Mouse (Mus musculus) forebrain, embryonic 15.5 days (tissue): ENCODE data around the gene Arhgap27. TPM values are rescaled to one million over a fixed set of nuclear protein-coding genes. Genes with fewer than 3 reads are reported as not detected.

ENCODE experiments used
- ATAC-seq: fragments of 200-750 bp; cut with Nextera tagmentation; replicated peaks from 2 replicates; pipeline ENCODE4 v1.8.0; 2017; ENCODE audit warnings: mild to moderate bottlenecking, moderate TSS enrichment, moderate library complexity
- H3K27ac ChIP-seq: fragments of 300-500 bp; sonication (generic); replicated peaks from 2 replicates; pipeline ENCODE4 v1.5.1; 2015; ENCODE audit warnings: mild to moderate bottlenecking, inconsistent platforms
- H3K27me3 ChIP-seq: fragments of 300-500 bp; sonication (generic); 2 replicates; pipeline ENCODE4 v1.6.1; 2015; ENCODE audit warnings: inconsistent platforms
- H3K36me3 ChIP-seq: fragments of 300-500 bp; sonication (generic); 2 replicates; pipeline ENCODE4 v1.6.1; 2015; ENCODE audit warnings: mild to moderate bottlenecking, inconsistent platforms
- H3K4me1 ChIP-seq: fragments of 300-500 bp; sonication (generic); 2 replicates; pipeline ENCODE4 v1.6.1; 2015; ENCODE audit warnings: inconsistent platforms
- H3K4me2 ChIP-seq: fragments of 300-500 bp; sonication (generic); replicated peaks from 2 replicates; pipeline ENCODE4 v1.6.1; 2015; ENCODE audit warnings: mild to moderate bottlenecking, inconsistent platforms
- H3K4me3 ChIP-seq: fragments of 300-500 bp; sonication (generic); 2 replicates; pipeline ENCODE4 v1.5.1; 2015; ENCODE audit warnings: mild to moderate bottlenecking, inconsistent platforms
- H3K9ac ChIP-seq: fragments of 300-500 bp; sonication (generic); replicated peaks from 2 replicates; pipeline ENCODE4 v1.6.1; 2015; ENCODE audit warnings: mild to moderate bottlenecking, inconsistent platforms
- H3K9me3 ChIP-seq: fragments of 300-500 bp; sonication (generic); 2 replicates; pipeline ENCODE4 v1.6.1; 2016; ENCODE audit warnings: inconsistent platforms
- WGBS: fragments of 180-500 bp; shearing (Covaris S2); methylation state at CpG from one replicate; pipeline ENCODE4 v1.1.7; 2015; ENCODE audit warnings: mixed read lengths; 5-methylcytosine and 5-hydroxymethylcytosine counted together
- polyA plus RNA-seq: library from polyadenylated mRNA; unstranded; fragments of >200 nt; fragmentation: Nextera tagmentation; extraction: Ambion mirVana; gene quantifications from 2 replicates; pipeline ENCODE4 v1.2.1, GENCODE M21; 2015

Gene Arhgap27
- polyA plus RNA-seq, 1 experiment from 2014 or later, result 2.5 TPM

- Histone ChIP-seq H3K9me3 (no peaks in the 10 kb centered on the region), H3K27ac (no peak overlapping the region), H3K9ac (no peak overlapping the region), H3K4me2 (no peak overlapping the region), H3K4me1 (no peaks in the 10 kb centered on the region), H3K4me3 (no peak overlapping the region), H3K27me3 (no peaks in the 10 kb centered on the region), H3K36me3 (peaks cover 39% of the 10 kb centered on the region)
- ATAC-seq, result no peak
- 93% methylated on average over 6 of the region's 6 CpGs for WGBS
These were observed 14.8 kb upstream of the Arhgap27 start for GRCm38 (mm10) chr11:103378341-103378740.

GRCm38 (mm10) chr11:103375772-103376171 is 12.3 kb upstream of the Arhgap27 start:
- Histone ChIP-seq H3K36me3 (peaks cover 50% of the 10 kb centered on the region), H3K4me1 (no peaks in the 10 kb centered on the region), H3K9me3 (no peaks in the 10 kb centered on the region), H3K9ac (no peak overlapping the region), H3K27me3 (no peaks in the 10 kb centered on the region), H3K27ac (no peak overlapping the region), H3K4me3 (no peak overlapping the region), H3K4me2 (no peak overlapping the region)
- WGBS, result 88% methylated on average over 5 of the region's 5 CpGs
- ATAC-seq, result no peak

DNA sequence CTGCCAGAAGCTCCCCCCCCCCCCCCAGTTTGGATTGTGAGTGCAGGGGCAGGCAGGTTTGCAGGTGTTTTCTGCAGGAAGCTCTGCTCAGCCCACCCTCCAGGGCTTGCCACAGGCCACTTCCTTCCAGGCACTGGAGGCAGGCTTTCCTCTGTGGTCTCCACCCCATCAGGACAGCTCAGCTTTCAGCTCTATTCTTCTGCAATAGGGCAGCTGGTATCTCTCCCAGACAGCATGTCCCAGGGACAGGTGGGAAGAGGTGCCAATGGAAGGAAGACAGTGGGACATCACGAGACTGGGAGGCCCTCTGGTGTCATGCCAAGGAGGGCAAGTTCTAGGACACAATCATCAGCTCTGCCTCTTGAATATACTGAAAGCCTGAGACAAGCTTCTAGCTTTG is 11.8 kb upstream of the Arhgap27 start:
- WGBS, result 88% methylated on average over 1 of the region's 1 CpGs
- no peak for ATAC-seq
- Histone ChIP-seq H3K9ac (no peak overlapping the region), H3K4me2 (no peak overlapping the region), H3K36me3 (peaks cover 54% of the 10 kb centered on the region), H3K4me3 (no peak overlapping the region), H3K27ac (no peak overlapping the region), H3K27me3 (no peaks in the 10 kb centered on the region), H3K4me1 (no peaks in the 10 kb centered on the region), H3K9me3 (no peaks in the 10 kb centered on the region)

GRCm38 (mm10) chr11:103373922-103374321 is 10.4 kb upstream of the Arhgap27 start:
- 94% methylated on average over 9 of the region's 9 CpGs for WGBS

DNA sequence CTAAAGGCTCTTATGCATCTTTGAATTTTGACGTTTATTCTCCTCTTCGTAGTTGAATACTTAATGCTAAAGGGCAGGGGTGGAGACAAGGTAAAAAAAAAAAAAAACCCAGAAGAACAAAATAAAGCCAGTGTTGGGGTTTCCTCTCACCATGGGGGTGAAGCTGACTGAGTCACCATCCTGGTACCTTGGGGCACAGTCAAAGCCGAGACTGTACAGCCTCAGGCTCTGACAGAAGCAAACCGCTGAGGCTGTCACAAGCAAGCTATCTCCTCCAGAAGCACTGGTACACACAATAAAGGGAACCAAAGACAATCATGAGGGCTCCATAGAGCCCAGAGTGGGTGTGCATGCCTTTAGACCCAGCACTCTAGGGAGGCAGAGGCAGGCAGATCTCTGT is 9.1 kb upstream of the Arhgap27 start:
- 89% methylated on average over 4 of the region's 4 CpGs for WGBS
- no peak for ATAC-seq
- Histone ChIP-seq H3K27ac (no peak overlapping the region), H3K36me3 (peaks cover 39% of the 10 kb centered on the region), H3K9ac (no peak overlapping the region), H3K4me3 (no peak overlapping the region), H3K4me2 (no peak overlapping the region), H3K4me1 (no peaks in the 10 kb centered on the region), H3K9me3 (no peaks in the 10 kb centered on the region), H3K27me3 (no peaks in the 10 kb centered on the region)

More at GRCm38 (mm10) chr11:103373922-103374321, 10.4 kb upstream of the Arhgap27 start:
- Histone ChIP-seq H3K27ac (no peak overlapping the region), H3K4me3 (no peak overlapping the region), H3K36me3 (peaks cover 43% of the 10 kb centered on the region), H3K4me2 (no peak overlapping the region), H3K4me1 (no peaks in the 10 kb centered on the region), H3K9me3 (no peaks in the 10 kb centered on the region), H3K9ac (no peak overlapping the region), H3K27me3 (no peaks in the 10 kb centered on the region)
- ATAC-seq, result no peak

DNA sequence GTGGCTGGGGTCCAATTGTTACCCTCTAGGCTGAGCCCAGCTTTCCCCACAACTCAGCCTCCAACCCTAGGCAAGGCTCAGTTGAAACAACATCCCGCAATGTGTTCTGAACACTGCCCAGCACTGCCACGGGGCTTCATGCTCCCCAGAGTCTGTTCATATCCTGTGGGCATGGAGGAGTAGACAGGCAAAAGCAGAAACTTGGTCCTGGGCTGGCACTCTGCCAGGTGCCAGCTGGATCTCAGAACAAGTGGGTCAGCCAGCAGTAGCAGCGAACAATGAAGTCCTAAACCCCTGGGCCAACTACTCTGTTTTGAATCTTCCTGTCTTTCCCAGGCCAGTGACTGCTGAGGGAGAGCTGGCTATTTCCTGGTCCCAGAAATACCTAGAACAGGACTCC is 8.6 kb upstream of the Arhgap27 start:
- H3K36me3 ChIP-seq, result peaks cover 44% of the 10 kb centered on the region
- no peaks in the 10 kb centered on the region for H3K4me1 ChIP-seq
- no peak overlapping the region for H3K9ac ChIP-seq
- WGBS, result 60% methylated on average over 3 of the region's 3 CpGs
- H3K4me3 ChIP-seq, result no peak overlapping the region
- no peaks in the 10 kb centered on the region for H3K9me3 ChIP-seq
- no peak overlapping the region for H3K27ac ChIP-seq
- no peak overlapping the region for H3K4me2 ChIP-seq
- ATAC-seq, result no peak
- H3K27me3 ChIP-seq, result no peaks in the 10 kb centered on the region

GRCm38 (mm10) chr11:103371222-103371539 is 7.7 kb upstream of the Arhgap27 start:
- no peaks in the 10 kb centered on the region for H3K9me3 ChIP-seq
- H3K27ac ChIP-seq, result no peak overlapping the region
- ATAC-seq, result no peak
- no peaks in the 10 kb centered on the region for H3K4me1 ChIP-seq
- peaks cover 35% of the 10 kb centered on the region for H3K36me3 ChIP-seq
- no peak overlapping the region for H3K9ac ChIP-seq
- no peak overlapping the region for H3K4me3 ChIP-seq
- H3K27me3 ChIP-seq, result no peaks in the 10 kb centered on the region
- WGBS, result 84% methylated on average over 3 of the region's 3 CpGs
- no peak overlapping the region for H3K4me2 ChIP-seq

GRCm38 (mm10) chr11:103370397-103371221 is 7.1 kb upstream of the Arhgap27 start:
- Histone ChIP-seq H3K4me3 (no peak overlapping the region), H3K36me3 (peaks cover 31% of the 10 kb centered on the region), H3K27ac (no peak overlapping the region), H3K9ac (no peak overlapping the region), H3K4me2 (no peak overlapping the region), H3K27me3 (no peaks in the 10 kb centered on the region; the same call in 1 of the 2 replicates), H3K4me1 (no peaks in the 10 kb centered on the region), H3K9me3 (no peaks in the 10 kb centered on the region)
- ATAC-seq, result no peak
- WGBS, result 94% methylated on average over 9 of the region's 9 CpGs

DNA sequence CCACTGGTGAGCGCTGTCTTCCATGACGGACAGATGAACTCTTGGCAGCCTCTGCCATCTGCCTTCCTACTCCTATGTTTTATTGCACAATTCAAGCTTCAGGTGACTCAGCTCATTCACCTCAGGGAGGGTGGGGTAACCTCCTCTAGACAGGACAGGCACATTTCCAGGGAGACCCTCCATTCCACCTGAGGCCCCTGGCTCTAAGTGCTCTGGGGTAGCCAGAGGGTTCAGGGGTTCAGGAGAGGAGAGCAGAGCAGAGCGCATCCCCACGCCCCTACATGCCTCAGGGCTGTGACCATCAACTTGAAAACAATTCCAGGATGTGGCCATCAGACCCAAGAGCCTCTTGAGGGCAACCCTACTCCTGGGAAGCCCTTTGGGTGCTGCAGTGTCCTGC is 2.0 kb upstream of the Arhgap27 start:
- H3K27me3 ChIP-seq, result peaks cover 46% of the 10 kb centered on the region
- no peak for ATAC-seq
- no peak overlapping the region for H3K9ac ChIP-seq
- 90% methylated on average over 4 of the region's 4 CpGs for WGBS
- H3K36me3 ChIP-seq, result peaks cover 10% of the 10 kb centered on the region; the same call in 1 of the 2 replicates
- H3K27ac ChIP-seq, result no peak overlapping the region
- no peak overlapping the region for H3K4me2 ChIP-seq
- peaks cover 23% of the 10 kb centered on the region for H3K4me1 ChIP-seq
- no peaks in the 10 kb centered on the region for H3K9me3 ChIP-seq
- H3K4me3 ChIP-seq, result no peak overlapping the region

DNA sequence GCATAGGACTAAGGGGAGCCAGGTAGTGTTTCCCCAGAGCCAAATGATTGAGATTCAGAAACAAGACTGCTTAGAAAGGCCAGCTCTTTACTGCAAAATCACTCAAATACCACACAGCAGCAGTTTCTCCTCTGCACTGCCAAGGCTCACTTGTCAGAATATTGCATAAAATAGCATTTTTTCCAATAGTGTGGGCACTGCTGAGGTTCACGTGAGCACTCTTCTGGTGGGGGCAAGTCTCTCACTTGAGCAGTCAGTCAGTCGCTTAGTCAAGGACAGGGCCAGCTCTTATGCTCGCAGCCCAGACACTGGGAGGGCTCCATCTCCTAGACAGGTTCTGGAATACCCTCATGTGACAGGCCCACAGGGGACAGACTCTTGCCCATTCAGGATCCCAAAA is 1.5 kb upstream of the Arhgap27 start:
- Histone ChIP-seq H3K27me3 (peaks cover 48% of the 10 kb centered on the region), H3K4me2 (no peak overlapping the region), H3K9me3 (no peaks in the 10 kb centered on the region), H3K9ac (no peak overlapping the region), H3K4me1 (peaks cover 28% of the 10 kb centered on the region), H3K36me3 (peaks cover 8% of the 10 kb centered on the region; the same call in 1 of the 2 replicates), H3K27ac (no peak overlapping the region), H3K4me3 (no peak overlapping the region)
- no peak for ATAC-seq
- WGBS, result 87% methylated on average over 3 of the region's 3 CpGs

DNA sequence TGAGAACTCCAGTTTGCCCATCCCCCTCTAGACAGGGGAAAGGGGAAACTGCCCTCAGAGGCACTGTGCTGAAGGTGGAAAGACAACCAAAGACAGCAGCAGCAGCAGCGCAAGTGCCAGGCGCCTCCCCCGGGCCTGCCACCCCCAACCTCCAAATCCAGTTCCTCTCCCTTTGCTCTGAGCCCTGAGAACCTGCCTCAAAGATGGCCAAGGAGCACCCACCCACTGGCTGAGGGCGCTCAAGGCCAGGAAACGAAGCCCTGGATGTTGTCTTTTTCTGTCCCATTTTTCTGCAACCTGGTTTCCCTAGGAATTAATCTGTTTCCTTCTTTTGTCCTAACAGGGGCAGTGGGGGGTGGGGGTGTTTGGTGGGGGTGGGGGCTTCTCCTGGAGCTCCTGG is 843 bp upstream of the Arhgap27 start:
- Histone ChIP-seq H3K4me3 (no peak overlapping the region), H3K27me3 (peaks cover 54% of the 10 kb centered on the region), H3K27ac (no peak overlapping the region), H3K4me1 (peaks cover 34% of the 10 kb centered on the region), H3K9me3 (no peaks in the 10 kb centered on the region), H3K4me2 (no peak overlapping the region), H3K36me3 (peaks cover 8% of the 10 kb centered on the region; the same call in 1 of the 2 replicates), H3K9ac (no peak overlapping the region)
- WGBS, result 34% methylated on average over 5 of the region's 5 CpGs
- no peak for ATAC-seq

DNA sequence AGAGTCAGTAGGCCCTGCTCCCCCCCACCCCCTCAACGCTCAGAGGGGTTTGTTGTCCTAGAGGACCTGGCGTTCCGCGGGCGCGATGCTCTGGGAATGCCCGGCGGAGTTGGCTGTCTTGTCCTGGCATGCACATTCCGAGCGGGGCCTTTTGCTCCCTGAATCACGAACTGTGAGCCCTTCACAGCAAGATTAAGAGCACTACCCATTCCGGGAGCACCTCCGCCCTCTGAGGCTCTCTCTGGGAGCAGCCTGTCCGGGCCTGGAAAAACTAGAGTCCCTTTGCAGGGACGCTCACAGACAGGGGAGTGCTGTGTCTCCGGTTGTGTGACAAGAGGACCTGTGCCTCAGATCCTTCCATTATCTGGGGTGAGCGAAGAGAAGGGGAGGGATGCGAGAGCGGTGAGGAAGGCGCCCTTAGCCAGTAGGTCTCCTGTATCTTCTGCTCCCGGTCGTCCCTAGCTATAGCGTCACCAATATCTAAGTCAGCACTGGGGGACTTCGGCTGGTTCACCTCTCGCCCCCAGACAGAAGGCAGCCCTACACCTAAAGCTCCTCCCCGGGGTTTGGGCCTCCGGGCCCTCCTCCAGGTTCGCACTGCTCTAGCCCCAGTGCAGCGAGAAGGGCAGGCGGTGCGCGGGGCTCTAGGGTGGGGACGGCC is 841 bp downstream of the Arhgap27 start:
- Histone ChIP-seq H3K4me1 (peaks cover 38% of the 10 kb centered on the region), H3K4me3 (peak overlapping the region; percentile 32), H3K4me2 (peak overlapping the region; percentile 45), H3K36me3 (peaks cover 7% of the 10 kb centered on the region; the same call in 1 of the 2 replicates), H3K27me3 (peaks cover 55% of the 10 kb centered on the region), H3K27ac (no peak overlapping the region), H3K9ac (peak overlapping the region; percentile 27), H3K9me3 (no peaks in the 10 kb centered on the region)
- ATAC-seq, result no peak
- WGBS, result under 1% methylated on average over 33 of the region's 33 CpGs
